Mouse (Mus musculus) liver, embryonic 16.5 days (tissue): ENCODE data around the gene Dnajc1. TPM values are rescaled to one million over a fixed set of nuclear protein-coding genes. Genes with fewer than 3 reads are reported as not detected.

Source experiments
- ATAC-seq: fragments of 200-750 bp; cut with Nextera tagmentation; 2 replicates; pipeline ENCODE4 v1.8.0; 2017; ENCODE audit warnings: low read depth, mild to moderate bottlenecking, moderate number of reproducible peaks, moderate library complexity
- H3K27ac ChIP-seq: fragments of 300-500 bp; sonication (generic); 2 replicates; pipeline ENCODE4 v1.5.1; 2014; ENCODE audit warnings: mild to moderate bottlenecking, low read length
- H3K27me3 ChIP-seq: fragments of 300-500 bp; sonication (generic); 2 replicates; pipeline ENCODE4 v1.6.1; 2014; ENCODE audit warnings: low read depth, low read length, mixed read lengths; ENCODE audit not compliant: control insufficient read depth, insufficient read depth
- H3K36me3 ChIP-seq: fragments of 300-500 bp; sonication (generic); 2 replicates; pipeline ENCODE4 v1.6.1; 2014; ENCODE audit warnings: mild to moderate bottlenecking; ENCODE audit not compliant: control insufficient read depth, insufficient read depth
- H3K4me1 ChIP-seq: fragments of 300-500 bp; sonication (generic); 2 replicates; pipeline ENCODE4 v1.6.1; 2014; ENCODE audit warnings: low read depth, low read length, mixed read lengths; ENCODE audit not compliant: control insufficient read depth
- H3K4me2 ChIP-seq: fragments of 300-500 bp; sonication (generic); 2 replicates; pipeline ENCODE4 v1.6.1; 2014; ENCODE audit warnings: low read depth, low read length, mixed read lengths
- H3K4me3 ChIP-seq: fragments of 300-500 bp; sonication (generic); 2 replicates; pipeline ENCODE4 v1.5.1; 2014; ENCODE audit warnings: low read depth, mild to moderate bottlenecking, low read length
- H3K9ac ChIP-seq: fragments of 300-500 bp; sonication (generic); 2 replicates; pipeline ENCODE4 v1.6.1; 2014; ENCODE audit warnings: low read depth, low read length
- H3K9me3 ChIP-seq: fragments of 300-500 bp; sonication (generic); replicated peaks from 2 replicates; pipeline ENCODE4 v1.6.1; 2016; ENCODE audit warnings: low read length; ENCODE audit not compliant: control insufficient read depth
- WGBS: fragments of 180-500 bp; shearing (Covaris S2); extraction: QIAGEN DNeasy Blood & Tissue Kit; methylation state at CpG from one replicate; pipeline ENCODE4 v1.1.7; 2014; ENCODE audit not compliant: insufficient replicate concordance; 5-methylcytosine and 5-hydroxymethylcytosine counted together
- polyA plus RNA-seq: library from polyadenylated mRNA; unstranded; fragments of >200 nt; fragmentation: Nextera tagmentation; extraction: Ambion mirVana; gene quantifications from 2 replicates; pipeline ENCODE4 v1.2.1, GENCODE M21; 2015

Dnajc1 gene
- polyA plus RNA-seq, 1 experiment from 2014 or later: 10.1 TPM

GRCm38 (mm10) chr2:18160992-18161391, 231.6 kb downstream of the Dnajc1 start:
- H3K4me3 ChIP-seq: no peak overlapping the region
- H3K4me1 ChIP-seq: no peaks in the 10 kb centered on the region
- WGBS: 88% methylated on average over 5 of the region's 5 CpGs
- H3K4me2 ChIP-seq: no peak overlapping the region
- no peaks in the 10 kb centered on the region for H3K9me3 ChIP-seq
- H3K9ac ChIP-seq: no peak overlapping the region
- H3K36me3 ChIP-seq: peaks cover 12% of the 10 kb centered on the region
- H3K27ac ChIP-seq: no peak overlapping the region
- no peak for ATAC-seq
- H3K27me3 ChIP-seq: no peaks in the 10 kb centered on the region

GRCm38 (mm10) chr2:18159426-18159825, 233.2 kb downstream of the Dnajc1 start:
- Histone ChIP-seq H3K9me3 (no peaks in the 10 kb centered on the region), H3K9ac (no peak overlapping the region), H3K27ac (no peak overlapping the region), H3K4me1 (no peaks in the 10 kb centered on the region), H3K4me3 (no peak overlapping the region), H3K27me3 (no peaks in the 10 kb centered on the region), H3K36me3 (peaks cover 12% of the 10 kb centered on the region), H3K4me2 (no peak overlapping the region)
- 81% methylated on average over 3 of the region's 3 CpGs for WGBS
- ATAC-seq: no peak

GRCm38 (mm10) chr2:18156131-18156530, 236.5 kb downstream of the Dnajc1 start:
- ATAC-seq: no peak
- Histone ChIP-seq H3K4me1 (no peaks in the 10 kb centered on the region), H3K9me3 (no peaks in the 10 kb centered on the region), H3K36me3 (peaks cover 3% of the 10 kb centered on the region; the same call in 1 of the 2 replicates), H3K27ac (no peak overlapping the region), H3K9ac (no peak overlapping the region), H3K4me3 (no peak overlapping the region), H3K27me3 (no peaks in the 10 kb centered on the region), H3K4me2 (no peak overlapping the region)
- WGBS: 72% methylated on average over 3 of the region's 3 CpGs
